8 mouse cellular contexts compared by ENCODE assay signal in genomic region chr1:182340281-182340680, GRCm38 (mm10). TPM values are rescaled to one million over a fixed set of nuclear protein-coding genes. Genes with fewer than 3 reads are reported as not detected.
DNase-seq lines count a peak whose midpoint lies in the region; ATAC-seq and TF ChIP-seq lines count a peak whose summit lies in the region.

No protein-coding gene starts in this region.

- H3K27ac ChIP-seq in gastrocnemius, adult 2 months, result no peak overlapping the region; the same call in 1 of the 2 replicates
- 0 out of 2 replicates have a peak overlapping the region, but pooled peaks have one; percentile 77 for H3K27ac ChIP-seq in liver, embryonic 11.5 days (ENCODE audit: low read depth, low read length)

- peaks cover 14% of the 10 kb centered on the region for H3K4me1 ChIP-seq in liver, embryonic 11.5 days (replicated peaks; ENCODE audit: control insufficient read depth, insufficient read depth, low read length)

- no peaks in the 10 kb centered on the region for H3K27me3 ChIP-seq in liver, embryonic 11.5 days (replicated peaks; ENCODE audit: control insufficient read depth, insufficient read depth, low read length)

- WGBS in liver, embryonic 11.5 days, result 39% methylated on average over 7 of the region's 7 CpGs

- no peak for DNase-seq in gastrocnemius, adult 2 months
- DNase-seq in gastrocnemius, postnatal 25 days, result no peak
- peak; percentile 15 for DNase-seq in thymus, postnatal 0 days (ENCODE audit: low spot score)
- no peak for DNase-seq in thymus, adult 18-20 months
- DNase-seq in liver, embryonic 11.5 days (ENCODE audit: low spot score), result no peak
- DNase-seq in urinary bladder, adult 2 months (ENCODE audit: low spot score), result no peak
- DNase-seq in frontal cortex, postnatal 14 days (ENCODE audit: low spot score in 2 of 2), result no peak
- DNase-seq in right cerebral cortex, postnatal 4 days, result no peak

- peak overlapping the region; percentile 100 for H3K4me3 ChIP-seq in gastrocnemius, adult 2 months
- H3K4me3 ChIP-seq in liver, embryonic 11.5 days (ENCODE audit: low read depth, low read length), result peak overlapping the region; percentile 98

- no peaks in the 10 kb centered on the region; the same call in 1 of the 2 replicates for H3K36me3 ChIP-seq in liver, embryonic 11.5 days (ENCODE audit: control insufficient read depth, insufficient read depth, low read length)

- no peaks in the 10 kb centered on the region for H3K9me3 ChIP-seq in liver, embryonic 11.5 days (ENCODE audit: control insufficient read depth, low read length)

- H3K9ac ChIP-seq in liver, embryonic 11.5 days (ENCODE audit: low read depth, low read length), result peak overlapping the region; percentile 90

- no peak for TF ChIP-seq CTCF in gastrocnemius, adult 2 months (IDR thresholded peaks at IDR 0.05)

- intact Hi-C loops in gastrocnemius, adult 2 months (cut with DNase I), result loop anchor here (10.0 kb wide), 1 partner anchor 55 kb away; the partner anchor contains the start of gene Degs1

- peak overlapping the region; percentile 84 for H3K4me2 ChIP-seq in liver, embryonic 11.5 days

- ATAC-seq in liver, embryonic 11.5 days (replicated peaks; ENCODE audit: low FRiP score), result no peak

RNA-seq across cellular contexts. Expression of gene Fbxo28, which starts 1.1 kb away (rescaled TPM):
- total RNA-seq in gastrocnemius, adult 2 months (2021), result 10 to 100 TPM; 21.5 to 23.1 TPM
- 10 to 100 TPM; 16.5 to 17.7 TPM for total RNA-seq in gastrocnemius, postnatal 25 days (2021)
- polyA plus RNA-seq in thymus, postnatal 0 days (2015; fragmentation: Nextera tagmentation; extraction: Ambion mirVana), result 25.9 and 31.5 TPM in 2 replicates
- polyA plus RNA-seq in liver, embryonic 11.5 days (2014; fragmentation: Nextera tagmentation; extraction: Ambion mirVana), result 14.8 and 18.0 TPM in 2 replicates
- 13.9 and 15.9 TPM in 2 replicates for polyA plus RNA-seq in urinary bladder, adult 2 months (2012; rRNA removed)

RNA-seq across cellular contexts. Expression of gene Degs1, which starts 57.7 kb away (rescaled TPM):
- total RNA-seq in gastrocnemius, adult 2 months (2021), result 10 to 100 TPM; 15.7 to 19.1 TPM
- total RNA-seq in gastrocnemius, postnatal 25 days (2021), result 10 to 100 TPM; 17.6 to 18.6 TPM
- polyA plus RNA-seq in thymus, postnatal 0 days (2015; fragmentation: Nextera tagmentation; extraction: Ambion mirVana), result 137 and 149 TPM in 2 replicates
- polyA plus RNA-seq in liver, embryonic 11.5 days (2014; fragmentation: Nextera tagmentation; extraction: Ambion mirVana), result 129 and 132 TPM in 2 replicates
- polyA plus RNA-seq in urinary bladder, adult 2 months (2012; rRNA removed), result 71.9 and 84.2 TPM in 2 replicates
